Mouse (Mus musculus) heart, embryonic 14.5 days (tissue): ENCODE results near the gene Fdx1l. TPM values are rescaled to one million over a fixed set of nuclear protein-coding genes. Genes with fewer than 3 reads are reported as not detected.

Source experiments
- ATAC-seq: fragments of 200-750 bp; cut with Nextera tagmentation; 2 replicates; pipeline ENCODE4 v1.8.0; 2017; ENCODE audit warnings: low read depth, moderate TSS enrichment; ENCODE audit not compliant: insufficient number of reproducible peaks, insufficient read depth, low FRiP score
- H3K27ac ChIP-seq, 2 experiments: fragments of 200-500 bp in 1 of 2; fragments of 300-500 bp in 1 of 2; sonication (generic) in 1 of 2; replicated peaks in 1 of 2; 2 replicates each; pipeline ENCODE4 v1.5.1; 2012 to 2014; ENCODE audit warnings: low read depth in 2 of 2, low read length in 2 of 2, control low read depth in 1 of 2, mild to moderate bottlenecking in 1 of 2, mixed read lengths in 1 of 2; ENCODE audit not compliant: control insufficient read depth in 1 of 2, insufficient read depth in 1 of 2
- H3K27me3 ChIP-seq: fragments of 300-500 bp; sonication (generic); 2 replicates; pipeline ENCODE4 v1.6.1; 2014; ENCODE audit warnings: mild to moderate bottlenecking, low read length, control low read depth; ENCODE audit not compliant: control insufficient read depth, insufficient read depth
- H3K36me3 ChIP-seq: fragments of 300-500 bp; sonication (generic); 2 replicates; pipeline ENCODE4 v1.6.1; 2014; ENCODE audit warnings: mild to moderate bottlenecking, control low read depth, low read length, mixed read lengths; ENCODE audit not compliant: control insufficient read depth, insufficient read depth
- H3K4me1 ChIP-seq, 2 experiments: fragments of 200-500 bp in 1 of 2; fragments of 300-500 bp in 1 of 2; sonication (generic) in 1 of 2; 2 replicates each; pipeline ENCODE4 v1.6.1; 2012 to 2014; ENCODE audit warnings: low read length in 2 of 2, control low read depth in 1 of 2, mixed read lengths in 1 of 2; ENCODE audit not compliant: control insufficient read depth in 2 of 2, insufficient read depth in 2 of 2
- H3K4me2 ChIP-seq: fragments of 300-500 bp; sonication (generic); 2 replicates; pipeline ENCODE4 v1.6.1; 2014; ENCODE audit warnings: mild to moderate bottlenecking, low read length
- H3K4me3 ChIP-seq, 2 experiments: fragments of 200-500 bp in 1 of 2; fragments of 300-500 bp in 1 of 2; sonication (generic) in 1 of 2; 2 replicates each; pipeline ENCODE4 v1.5.1; 2012 to 2014; ENCODE audit warnings: low read length in 2 of 2, mild to moderate bottlenecking in 2 of 2, control low read depth in 1 of 2, low read depth in 1 of 2, moderate library complexity in 1 of 2; ENCODE audit not compliant: control insufficient read depth in 1 of 2, insufficient read depth in 1 of 2
- H3K9ac ChIP-seq: fragments of 300-500 bp; sonication (generic); 2 replicates; pipeline ENCODE4 v1.6.1; 2014; ENCODE audit warnings: mild to moderate bottlenecking, low read length
- H3K9me3 ChIP-seq: fragments of 300-500 bp; sonication (generic); 2 replicates; pipeline ENCODE4 v1.6.1; 2016; ENCODE audit warnings: low read length, control low read depth; ENCODE audit not compliant: control insufficient read depth
- WGBS: fragments of 180-500 bp; shearing (Covaris S2); extraction: QIAGEN DNeasy Blood & Tissue Kit; methylation state at CpG from one replicate; pipeline ENCODE4 v1.1.7; 2014; 5-methylcytosine and 5-hydroxymethylcytosine counted together
- polyA plus RNA-seq: library from polyadenylated mRNA; unstranded; fragments of >200 nt; fragmentation: Nextera tagmentation; extraction: Ambion mirVana; gene quantifications from 2 replicates; pipeline ENCODE4 v1.2.1, GENCODE M21; 2014

The Fdx1l gene
- 45.1 and 50.8 TPM in 2 replicates for polyA plus RNA-seq

DNA sequence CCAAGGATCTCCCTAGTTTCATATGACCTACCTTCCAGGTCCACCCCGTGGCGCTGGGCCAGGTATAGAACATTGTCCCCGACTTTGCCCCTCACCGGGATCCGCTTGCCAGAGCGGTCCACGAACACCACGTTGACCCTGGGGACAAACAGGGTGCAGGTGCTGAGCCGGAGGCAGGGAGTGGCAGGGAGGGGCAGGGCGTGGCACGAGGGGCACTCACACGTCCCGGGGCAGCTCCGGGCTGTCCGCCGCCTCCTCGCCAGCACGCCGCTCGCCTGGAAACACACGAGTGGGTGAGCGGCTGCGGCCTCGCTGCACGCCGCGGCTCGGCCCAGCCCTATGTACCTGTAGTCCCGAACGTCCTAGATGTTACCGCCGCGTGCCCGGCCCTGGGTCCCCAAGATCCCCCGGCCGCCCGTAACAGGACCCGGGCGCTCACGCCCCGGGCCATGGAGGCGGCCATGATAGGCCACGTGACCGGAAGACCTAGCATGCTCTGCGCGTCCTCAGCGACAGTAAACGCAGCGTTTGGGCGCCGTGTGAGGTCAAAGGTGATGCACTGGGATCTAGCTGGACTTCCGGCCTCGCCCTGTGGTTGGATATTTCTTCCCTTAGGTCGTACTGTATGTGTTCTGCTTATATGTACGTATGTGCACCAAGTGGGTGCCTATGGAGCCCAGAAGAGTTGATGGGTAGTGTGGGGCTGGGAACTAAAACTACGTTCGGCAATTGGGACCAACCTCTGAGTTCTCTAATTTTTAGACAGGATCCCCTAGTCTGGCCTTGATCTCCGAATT lies at the start of gene Fdx1l, which contains the start of gene Gm49373:
TSS of gene Fdx1l (minus strand) at position 571 of the 797 bp plus-strand sequence.
TSS of gene Gm49373 (minus strand) at position 53 of the 797 bp plus-strand sequence.
- Histone ChIP-seq H3K9ac (peak within 1 kb of the TSS; percentile 90), H3K9me3 (no peaks in the 10 kb centered on the region), H3K27me3 (no peaks in the 10 kb centered on the region), H3K4me1 (peaks cover 0 to 12% of the 10 kb centered on the region in 2 experiments; a peak in 2 of 4 replicates), H3K4me3 (peak within 1 kb of the TSS; percentile 68 to 85), H3K36me3 (peaks cover 56% of the 10 kb centered on the region), H3K4me2 (peak within 1 kb of the TSS; percentile 90), H3K27ac (peak within 1 kb of the TSS; percentile 46 to 52)
- ATAC-seq: peak; percentile 84
- 2% methylated on average over 58 of the region's 58 CpGs for whole genome bisulfite sequencing

DNA sequence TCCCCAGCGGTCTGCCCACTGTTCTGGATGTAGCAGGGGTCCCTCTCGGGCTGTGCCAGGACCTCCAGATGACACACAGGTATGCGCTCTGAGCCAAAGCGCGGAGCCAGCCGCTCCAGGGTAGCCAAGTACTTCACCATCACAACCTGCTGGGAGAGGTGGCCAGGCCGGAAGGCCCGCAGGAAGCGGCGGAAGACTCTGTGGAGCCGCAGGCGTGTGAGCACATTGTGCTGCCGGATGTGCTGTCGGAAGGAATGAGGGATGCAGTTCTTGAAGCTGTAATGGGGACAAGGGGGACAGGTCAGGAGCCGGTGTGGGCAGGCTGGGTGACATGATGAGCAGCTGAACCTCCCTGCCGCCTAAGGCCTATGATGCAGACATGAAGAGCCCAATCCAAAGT lies 48.1 kb upstream of the Fdx1l start:
- 81% methylated on average over 16 of the region's 16 CpGs for WGBS
- Histone ChIP-seq H3K9me3 (no peaks in the 10 kb centered on the region), H3K36me3 (peaks cover 64% of the 10 kb centered on the region), H3K4me1 (peaks cover 9 to 10% of the 10 kb centered on the region in 2 experiments), H3K4me3 (no peak overlapping the region), H3K9ac (no peak overlapping the region), H3K27me3 (no peaks in the 10 kb centered on the region), H3K27ac (no peak overlapping the region), H3K4me2 (no peak overlapping the region)
- ATAC-seq: no peak

DNA sequence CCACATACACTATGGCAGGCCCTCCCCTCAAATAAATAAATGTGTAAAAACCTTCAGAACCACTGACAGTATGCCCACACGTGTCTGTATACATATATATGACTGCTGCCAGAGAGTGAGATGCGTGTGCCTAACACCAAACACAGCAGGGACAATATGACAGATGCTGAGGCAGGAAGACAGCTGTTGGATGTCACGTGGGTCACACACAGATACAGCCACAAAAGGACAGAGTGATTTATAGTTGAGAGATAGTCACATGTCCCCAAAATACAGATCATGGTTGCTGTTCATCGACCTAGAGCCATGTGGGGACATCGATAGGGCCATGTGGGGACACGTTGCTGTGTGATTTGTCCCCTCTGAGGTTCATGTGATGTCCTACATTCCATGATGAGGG lies 43.7 kb upstream of the Fdx1l start:
- Histone ChIP-seq H3K27me3 (no peaks in the 10 kb centered on the region), H3K9me3 (no peaks in the 10 kb centered on the region), H3K9ac (no peak overlapping the region), H3K36me3 (peaks cover 39% of the 10 kb centered on the region), H3K4me3 (no peak overlapping the region), H3K27ac (no peak overlapping the region), H3K4me1 (no peaks in the 10 kb centered on the region), H3K4me2 (no peak overlapping the region)
- 78% methylated on average over 6 of the region's 6 CpGs for WGBS
- ATAC-seq: no peak

DNA sequence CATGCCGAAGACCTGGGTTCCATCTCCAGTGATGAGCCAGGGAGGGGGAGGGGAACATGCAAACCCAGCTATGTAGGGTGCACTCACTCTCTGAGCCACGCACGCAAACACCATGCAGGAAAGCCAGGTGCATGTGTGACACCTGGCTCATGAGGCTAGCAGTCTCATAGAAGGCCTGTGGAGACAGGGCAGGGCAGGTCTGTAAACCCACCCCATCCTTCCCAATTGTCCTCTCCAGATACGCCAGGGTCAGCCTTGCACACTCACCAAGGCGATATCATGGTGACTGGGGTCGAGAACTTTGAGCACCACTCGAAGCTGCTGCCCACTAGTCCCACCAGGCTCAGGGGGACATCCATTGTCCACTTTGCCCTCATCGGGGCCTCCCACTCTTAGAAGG lies 41.7 kb upstream of the Fdx1l start:
- Histone ChIP-seq H3K36me3 (peaks cover 29% of the 10 kb centered on the region), H3K27ac (no peak overlapping the region), H3K9ac (no peak overlapping the region), H3K9me3 (no peaks in the 10 kb centered on the region), H3K4me2 (no peak overlapping the region), H3K27me3 (no peaks in the 10 kb centered on the region), H3K4me3 (no peak overlapping the region), H3K4me1 (no peaks in the 10 kb centered on the region)
- WGBS: 87% methylated on average over 8 of the region's 8 CpGs
- no peak for ATAC-seq

DNA sequence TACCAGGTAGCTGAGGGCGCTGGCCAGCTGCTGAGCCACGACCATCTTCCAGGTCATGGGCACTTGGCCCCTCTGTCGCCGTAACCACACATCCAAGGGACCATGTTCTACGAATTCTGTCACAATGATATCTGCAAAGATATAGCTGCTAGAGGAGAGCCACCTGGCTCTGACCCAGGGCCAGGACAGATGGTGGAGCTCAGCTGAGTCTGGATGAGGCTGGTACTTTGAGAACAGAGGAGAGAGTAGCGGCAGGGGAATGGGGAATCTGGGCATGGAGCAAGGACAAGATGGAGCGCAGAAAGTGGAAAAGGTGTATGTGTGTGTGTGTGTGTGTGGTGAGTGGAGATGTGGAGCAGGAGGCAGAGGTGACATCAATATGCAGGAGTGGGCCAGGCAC lies 40.8 kb upstream of the Fdx1l start:
- no peak overlapping the region for H3K4me2 ChIP-seq
- WGBS: 81% methylated on average over 7 of the region's 7 CpGs
- ATAC-seq: no peak
- H3K27me3 ChIP-seq: no peaks in the 10 kb centered on the region
- no peak overlapping the region for H3K4me3 ChIP-seq
- H3K4me1 ChIP-seq: no peaks in the 10 kb centered on the region
- no peaks in the 10 kb centered on the region for H3K9me3 ChIP-seq
- H3K36me3 ChIP-seq: peaks cover 31% of the 10 kb centered on the region
- no peak overlapping the region for H3K9ac ChIP-seq
- no peak overlapping the region for H3K27ac ChIP-seq

DNA sequence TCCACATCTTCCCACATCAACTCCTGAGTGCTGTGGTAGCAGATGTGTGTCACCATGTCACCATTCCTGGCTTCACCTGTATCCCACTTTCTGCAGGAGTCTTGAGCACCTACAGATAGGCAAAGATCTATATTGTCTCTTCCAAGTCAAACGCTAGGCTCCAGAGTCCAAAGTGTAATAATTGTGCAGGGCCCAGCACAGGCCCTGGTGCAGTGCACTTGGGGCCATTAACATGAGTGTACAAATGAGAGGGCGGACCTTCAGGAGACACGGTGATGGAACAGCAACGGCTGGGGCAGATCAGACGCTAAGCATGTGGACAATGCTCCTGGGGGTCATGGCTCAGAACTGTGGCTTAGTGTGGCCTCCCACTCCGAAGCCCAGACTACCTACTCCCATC lies 40.3 kb upstream of the Fdx1l start:
- no peak for ATAC-seq
- H3K4me1 ChIP-seq: no peaks in the 10 kb centered on the region
- WGBS: 89% methylated on average over 6 of the region's 6 CpGs
- H3K9ac ChIP-seq: no peak overlapping the region
- no peak overlapping the region for H3K27ac ChIP-seq
- peaks cover 34% of the 10 kb centered on the region for H3K36me3 ChIP-seq
- H3K4me2 ChIP-seq: no peak overlapping the region
- no peak overlapping the region for H3K4me3 ChIP-seq
- no peaks in the 10 kb centered on the region for H3K27me3 ChIP-seq
- H3K9me3 ChIP-seq: no peaks in the 10 kb centered on the region

DNA sequence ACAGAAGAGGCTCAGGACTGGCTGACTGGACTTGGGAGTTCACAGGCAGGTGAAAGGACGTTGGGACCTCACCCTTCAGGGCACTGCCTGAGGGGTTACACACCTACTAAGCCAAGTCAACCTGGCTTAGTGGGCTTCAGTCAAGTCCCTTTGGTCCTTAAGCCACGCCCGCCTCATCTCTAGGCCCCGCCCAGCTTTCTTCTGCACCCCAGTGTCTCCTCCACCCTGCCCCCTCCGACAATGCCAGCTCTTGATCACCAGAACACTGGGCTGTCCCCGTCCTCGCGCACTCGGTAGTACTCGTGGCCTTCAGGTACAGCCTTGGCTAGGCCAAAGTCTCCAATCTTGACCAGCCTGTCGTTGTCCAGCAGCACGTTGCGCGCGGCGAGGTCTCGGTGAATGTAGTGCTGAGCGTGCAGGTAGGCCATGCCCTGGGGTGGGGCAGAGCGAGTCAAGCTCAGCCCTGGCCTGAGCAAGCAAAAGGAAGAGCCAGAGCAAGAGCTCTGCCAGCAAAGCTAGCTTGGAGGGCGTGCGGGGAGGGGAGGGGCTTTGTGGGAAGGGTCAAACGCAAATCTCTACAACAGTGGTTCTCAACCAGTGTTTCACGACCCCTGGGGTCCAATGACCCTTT lies 34.3 kb upstream of the Fdx1l start:
- H3K27ac ChIP-seq: no peak overlapping the region
- no peaks in the 10 kb centered on the region for H3K9me3 ChIP-seq
- H3K27me3 ChIP-seq: no peaks in the 10 kb centered on the region
- no peak overlapping the region for H3K4me3 ChIP-seq
- 46% methylated on average over 23 of the region's 23 CpGs for WGBS
- peaks cover 26% of the 10 kb centered on the region for H3K36me3 ChIP-seq
- no peak overlapping the region for H3K9ac ChIP-seq
- H3K4me1 ChIP-seq: no peaks in the 10 kb centered on the region
- ATAC-seq: no peak
- H3K4me2 ChIP-seq: no peak overlapping the region
